Mouse (Mus musculus) testis, adult 2 months (tissue): ENCODE results near the gene Ep400.

Source experiments
- CTCF ChIP-seq: fragments of 200-500 bp; IDR thresholded peaks from 2 replicates; pipeline ENCODE4 v1.5.1; 2012; ENCODE audit warnings: low read depth, mild to moderate bottlenecking, inconsistent platforms, low read length, moderate library complexity; ENCODE audit not compliant: control insufficient read depth, insufficient read depth, insufficient replicate concordance
- POLR2A ChIP-seq: fragments of 200-500 bp; IDR thresholded peaks from 2 replicates; pipeline ENCODE4 v1.6.1; 2012; ENCODE audit warnings: low read depth, mild to moderate bottlenecking, inconsistent platforms, low read length, moderate library complexity; ENCODE audit not compliant: control insufficient read depth

DNA sequence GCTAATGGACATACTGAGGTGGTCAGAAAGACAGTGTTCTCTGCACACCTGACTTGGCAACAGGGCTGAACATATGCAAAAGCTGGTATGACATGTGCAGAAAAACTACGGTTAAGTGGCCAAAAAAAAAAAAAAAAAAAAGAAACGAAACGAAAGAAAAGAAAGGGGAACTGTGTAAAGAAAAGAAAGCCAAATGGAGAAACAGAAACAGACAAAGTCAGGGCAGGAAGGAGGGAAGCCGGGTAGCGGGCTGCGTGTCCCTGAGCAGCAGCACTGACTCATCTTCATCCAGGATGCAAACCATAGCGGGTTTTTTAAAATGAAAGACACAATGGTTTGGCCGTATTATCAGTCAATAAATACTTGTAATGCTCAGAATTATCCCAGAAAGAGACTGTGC is 88.5 kb downstream of the Ep400 start:
- TF ChIP-seq POLR2A: no peak
- no peak for TF ChIP-seq CTCF
